Comparison of ENCODE assay signal across 8 mouse cellular contexts in the genomic region with DNA sequence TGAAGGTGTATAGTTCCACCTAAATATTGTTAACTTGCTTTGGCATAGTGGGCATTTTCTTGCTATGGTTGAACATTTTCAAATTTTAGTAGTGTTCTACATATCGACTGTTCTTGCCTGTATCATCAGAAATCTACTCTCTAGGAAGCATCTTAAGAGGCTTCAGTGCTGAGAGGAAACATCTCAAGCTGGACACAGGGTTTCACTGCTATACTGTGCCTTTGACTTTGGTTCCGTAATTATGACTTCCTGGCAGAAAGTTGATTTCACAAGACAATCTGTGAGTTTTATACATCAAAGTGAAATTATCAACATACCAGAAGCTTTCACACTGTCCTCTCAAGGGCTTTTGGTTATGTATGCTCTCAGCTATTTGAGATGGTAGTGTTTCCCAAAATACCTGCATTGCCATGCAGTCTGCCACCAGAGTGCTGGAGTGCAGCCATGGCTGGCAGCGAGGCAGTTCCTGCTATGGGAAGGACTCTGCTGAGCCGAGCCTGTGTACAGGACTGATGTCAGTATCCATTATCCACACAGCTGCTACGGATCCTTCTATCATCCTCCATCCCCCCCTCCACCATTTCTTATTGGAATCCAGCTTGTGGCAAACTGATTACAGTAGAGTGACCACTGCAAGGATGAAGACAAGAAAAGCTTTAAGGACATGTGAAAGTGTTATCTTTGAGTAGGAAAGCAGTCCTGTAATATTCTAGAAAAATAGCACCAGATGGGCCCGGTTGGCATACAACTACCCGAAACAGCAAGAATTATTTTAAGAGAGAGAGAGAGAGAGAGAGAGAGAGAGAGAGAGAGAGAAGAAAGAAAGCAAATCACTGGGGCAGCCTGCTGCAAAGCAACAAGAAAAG.
DNase-seq lines count a peak whose midpoint lies in the region.

No protein-coding gene starts in this region.

- peak; percentile 3 for DNase-seq in kidney, postnatal 14 days
- no peak for DNase-seq in kidney, adult 11 months
- DNase-seq in gastrocnemius, postnatal 25 days, result peak; percentile 58
- peak; percentile 47 to 51 for DNase-seq in layer of hippocampus, postnatal 36 days
- DNase-seq in urinary bladder, postnatal 10 days (ENCODE audit: low spot score), result no peak
- no peak for DNase-seq in spleen, postnatal 36 days (ENCODE audit: low spot score in 2 of 2)
- no peak for DNase-seq in kidney, postnatal 10 days
- no peak for DNase-seq in urinary bladder, adult 18-20 months (ENCODE audit: low spot score in 2 of 2)

Comparison
In these comparisons a context has a peak if more than half of its experiments do, and no peak if none do; other contexts are left out.
1. DNase-seq: peak in kidney, postnatal 14 days (single experiment), gastrocnemius, postnatal 25 days (single experiment) and layer of hippocampus, postnatal 36 days (2 of 2); none in kidney, adult 11 months (single experiment), urinary bladder, postnatal 10 days (single experiment), spleen, postnatal 36 days (0 of 2), kidney, postnatal 10 days (single experiment) and urinary bladder, adult 18-20 months (0 of 2).